Mouse (Mus musculus) forebrain, postnatal 0 days (tissue): Measurements from ENCODE around the gene Prkcg. TPM values are rescaled to one million over a fixed set of nuclear protein-coding genes. Genes with fewer than 3 reads are reported as not detected.

Source experiments
- ATAC-seq: fragments of 200-750 bp; cut with Nextera tagmentation; 2 replicates; pipeline ENCODE4 v1.8.0; 2017; ENCODE audit warnings: mild to moderate bottlenecking, moderate library complexity
- DNase-seq: peaks from one replicate; pipeline ENCODE4 v3.0.0-alpha.2; 2015
- H3K27ac ChIP-seq: fragments of 300-500 bp; sonication (generic); 2 replicates; pipeline ENCODE4 v1.5.1; 2014; ENCODE audit warnings: low read depth, mild to moderate bottlenecking, antibody characterized with exemption, low read length, moderate library complexity, mixed read lengths
- H3K27me3 ChIP-seq: fragments of 300-500 bp; sonication (generic); 2 replicates; pipeline ENCODE4 v1.6.1; 2014; ENCODE audit warnings: mild to moderate bottlenecking, low read length, mixed read lengths; ENCODE audit not compliant: insufficient read depth
- H3K36me3 ChIP-seq: fragments of 300-500 bp; sonication (generic); 2 replicates; pipeline ENCODE4 v1.6.1; 2014; ENCODE audit warnings: mild to moderate bottlenecking, moderate library complexity; ENCODE audit not compliant: insufficient read depth
- H3K4me1 ChIP-seq: fragments of 300-500 bp; sonication (generic); 2 replicates; pipeline ENCODE4 v1.6.1; 2014; ENCODE audit warnings: antibody characterized with exemption; ENCODE audit not compliant: insufficient read depth
- H3K4me2 ChIP-seq: fragments of 300-500 bp; sonication (generic); 2 replicates; pipeline ENCODE4 v1.6.1; 2014; ENCODE audit warnings: low read depth, mild to moderate bottlenecking, moderate library complexity
- H3K4me3 ChIP-seq: fragments of 300-500 bp; sonication (generic); 2 replicates; pipeline ENCODE4 v1.5.1; 2014; ENCODE audit warnings: low read depth, low read length, mixed read lengths
- H3K9ac ChIP-seq: fragments of 300-500 bp; sonication (generic); 2 replicates; pipeline ENCODE4 v1.6.1; 2014; ENCODE audit warnings: mild to moderate bottlenecking
- H3K9me3 ChIP-seq: fragments of 300-500 bp; sonication (generic); 2 replicates; pipeline ENCODE4 v1.6.1; 2016; ENCODE audit warnings: low read length
- CTCF ChIP-seq: sonication (generic); IDR thresholded peaks from 2 replicates; pipeline ENCODE4 v1.5.1; 2016; ENCODE audit warnings: antibody characterized with exemption, control low read depth, low read depth
- WGBS: fragments of 180-500 bp; shearing (Covaris S2); extraction: QIAGEN DNeasy Blood & Tissue Kit; methylation state at CpG from one replicate; pipeline ENCODE4 v1.1.7; 2014; 5-methylcytosine and 5-hydroxymethylcytosine counted together
- polyA plus RNA-seq: library from polyadenylated mRNA; unstranded; fragments of >200 nt; fragmentation: Nextera tagmentation; extraction: Ambion mirVana; gene quantifications from 2 replicates; pipeline ENCODE4 v1.2.1, GENCODE M21; 2015
- total RNA-seq: library from RNA; depleted of rRNA; stranded (reverse); fragments of >200 nt; gene quantifications from 2 replicates; pipeline ENCODE4 v1.2.3, GENCODE M21; 2014

Prkcg gene
- total and polyA plus RNA-seq, 2 experiments from 2014 or later = 10.2 to 15.1 TPM

DNA sequence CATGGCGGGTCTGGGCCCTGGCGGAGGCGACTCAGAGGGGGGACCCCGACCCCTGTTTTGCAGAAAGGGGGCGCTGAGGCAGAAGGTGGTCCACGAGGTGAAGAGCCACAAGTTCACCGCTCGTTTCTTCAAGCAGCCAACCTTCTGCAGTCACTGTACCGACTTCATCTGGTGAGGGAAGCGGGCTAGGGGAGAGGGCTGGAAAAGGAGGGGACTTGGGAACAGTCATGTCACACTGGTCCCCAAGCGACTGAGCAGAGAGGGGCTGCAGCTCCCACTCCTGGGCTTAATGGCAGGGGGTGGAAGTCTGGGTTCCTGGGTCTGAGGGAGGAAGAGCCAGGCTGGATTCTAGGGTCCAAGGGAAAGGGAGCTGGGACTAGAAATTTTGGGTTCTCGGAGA lies 14.8 kb downstream of the Prkcg start:
- H3K9me3 ChIP-seq = no peaks in the 10 kb centered on the region
- peaks cover 6% of the 10 kb centered on the region; the same call in 1 of the 2 replicates for H3K27me3 ChIP-seq
- H3K4me1 ChIP-seq = peaks cover 17% of the 10 kb centered on the region; the same call in 1 of the 2 replicates
- peak; percentile 40 for DNase-seq
- H3K9ac ChIP-seq = peak overlapping the region; percentile 65
- WGBS = 5% methylated on average over 11 of the region's 12 CpGs
- peak overlapping the region; percentile 48 for H3K4me3 ChIP-seq
- peak; percentile 21 for ATAC-seq
- H3K4me2 ChIP-seq = peak overlapping the region; percentile 83
- H3K27ac ChIP-seq = peak overlapping the region; percentile 71
- 0 out of 2 replicates have a peak, but pooled peaks cover 4% of the 10 kb centered on the region for H3K36me3 ChIP-seq
- TF ChIP-seq CTCF = 0 out of 2 replicates have a peak, but pooled peaks have one; percentile 33

DNA sequence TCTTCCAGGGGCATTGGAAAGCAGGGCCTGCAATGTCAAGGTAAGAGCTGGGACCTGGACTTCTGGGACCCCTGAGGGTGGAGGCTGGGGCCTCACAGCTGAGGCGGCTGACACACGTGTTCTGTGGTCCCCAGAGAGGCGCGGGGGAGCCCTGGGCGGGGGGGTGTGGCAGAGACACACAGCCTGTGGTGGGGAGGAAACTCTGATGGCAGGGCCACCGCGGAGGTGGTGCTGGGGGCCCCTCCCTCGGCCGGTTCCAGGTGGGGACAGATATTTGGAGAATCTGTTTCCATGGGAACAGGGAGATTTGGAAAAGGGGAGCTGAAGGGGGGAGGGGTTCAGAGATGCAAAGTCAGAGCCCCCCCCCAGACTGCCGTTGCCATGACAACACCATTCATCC lies 15.3 kb downstream of the Prkcg start:
- H3K27ac ChIP-seq = 0 out of 2 replicates have a peak overlapping the region, but pooled peaks have one; percentile 71
- peaks cover 6% of the 10 kb centered on the region; the same call in 1 of the 2 replicates for H3K27me3 ChIP-seq
- H3K36me3 ChIP-seq = 0 out of 2 replicates have a peak, but pooled peaks cover 4% of the 10 kb centered on the region
- H3K9ac ChIP-seq = peak overlapping the region; percentile 65
- TF ChIP-seq CTCF = no peak
- peak overlapping the region; percentile 48 for H3K4me3 ChIP-seq
- peak overlapping the region; percentile 83 for H3K4me2 ChIP-seq
- no peaks in the 10 kb centered on the region for H3K9me3 ChIP-seq
- H3K4me1 ChIP-seq = peaks cover 17% of the 10 kb centered on the region; the same call in 1 of the 2 replicates
- ATAC-seq (peak; percentile 25; the same call in 1 of the 2 replicates), DNase-seq (peak; percentile 38)
- 9% methylated on average over 10 of the region's 10 CpGs for WGBS

DNA sequence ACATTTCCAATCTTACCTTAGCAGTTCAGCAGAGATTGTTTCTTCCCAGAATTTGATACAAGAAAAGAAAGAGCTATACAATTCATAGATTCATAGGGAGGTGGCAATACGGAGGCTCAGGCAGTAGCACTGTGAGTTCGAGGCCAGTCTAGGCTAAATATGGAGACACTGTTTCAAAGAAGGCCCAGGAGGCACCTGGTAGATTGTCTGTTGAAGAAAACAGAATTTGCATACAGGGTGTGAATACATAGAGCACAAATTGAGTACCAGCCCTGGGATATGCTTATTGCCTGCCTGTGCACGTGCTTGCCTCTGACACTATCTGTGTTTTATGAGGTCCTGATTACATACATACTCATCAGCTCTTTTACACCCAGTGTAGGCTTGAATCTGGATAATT lies 17.4 kb downstream of the Prkcg start:
- Histone ChIP-seq H3K9ac (no peak overlapping the region), H3K27me3 (no peaks in the 10 kb centered on the region), H3K36me3 (no peaks in the 10 kb centered on the region), H3K4me2 (no peak overlapping the region), H3K4me1 (peaks cover 14% of the 10 kb centered on the region; the same call in 1 of the 2 replicates), H3K9me3 (no peaks in the 10 kb centered on the region), H3K4me3 (no peak overlapping the region), H3K27ac (no peak overlapping the region)
- TF ChIP-seq CTCF = no peak
- DNase-seq (no peak), ATAC-seq (no peak)
- 74% methylated on average over 3 of the region's 3 CpGs for WGBS

DNA sequence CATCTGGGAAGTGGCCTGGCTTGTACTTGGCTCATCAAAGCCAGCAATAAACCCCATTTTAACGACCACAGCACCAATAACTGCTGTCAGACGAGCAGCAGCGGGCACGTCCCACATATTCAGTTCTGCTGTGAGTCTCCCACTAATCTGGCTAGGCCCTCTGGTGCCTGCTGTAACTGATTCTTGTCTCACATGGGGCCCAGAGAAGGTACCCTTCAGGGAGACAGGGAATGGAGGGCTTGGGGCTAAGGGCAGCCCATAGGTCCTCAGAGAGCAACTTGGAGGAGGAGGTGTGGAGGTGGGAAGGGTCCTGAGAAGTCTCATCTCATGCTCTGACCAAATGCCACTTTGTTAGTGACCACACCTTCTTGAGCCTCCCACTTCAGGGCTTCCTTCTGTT lies 19.7 kb downstream of the Prkcg start:
- DNase-seq (no peak), ATAC-seq (no peak)
- H3K27me3 ChIP-seq = no peaks in the 10 kb centered on the region
- no peak overlapping the region for H3K27ac ChIP-seq
- no peak overlapping the region for H3K4me2 ChIP-seq
- H3K4me1 ChIP-seq = 0 out of 2 replicates have a peak, but pooled peaks cover 5% of the 10 kb centered on the region
- WGBS = 56% methylated on average over 4 of the region's 4 CpGs
- peaks cover 4% of the 10 kb centered on the region; the same call in 1 of the 2 replicates for H3K36me3 ChIP-seq
- no peaks in the 10 kb centered on the region for H3K9me3 ChIP-seq
- no peak overlapping the region for H3K9ac ChIP-seq
- no peak overlapping the region for H3K4me3 ChIP-seq
- no peak for TF ChIP-seq CTCF

DNA sequence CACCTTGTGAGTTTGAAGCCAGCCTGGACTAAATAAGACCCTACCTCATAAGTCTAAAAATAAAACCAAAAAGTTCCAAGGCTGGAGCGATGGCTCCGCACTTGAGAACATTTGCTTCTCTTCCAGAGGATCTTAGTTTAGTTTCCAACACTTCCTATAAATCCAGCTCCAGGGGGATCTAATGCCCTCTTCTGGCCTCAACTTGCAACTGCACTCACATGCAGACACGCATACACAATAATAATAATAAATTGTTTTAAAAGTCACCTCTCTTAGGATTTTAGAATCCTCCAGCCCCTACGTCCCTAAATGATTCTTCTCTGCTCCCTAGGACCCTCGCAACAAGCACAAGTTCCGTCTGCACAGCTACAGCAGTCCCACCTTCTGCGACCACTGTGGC lies 21.3 kb downstream of the Prkcg start:
- TF ChIP-seq CTCF = peak; percentile 37; the same call in 1 of the 2 replicates
- H3K27ac ChIP-seq = no peak overlapping the region
- H3K27me3 ChIP-seq = no peaks in the 10 kb centered on the region

DNA sequence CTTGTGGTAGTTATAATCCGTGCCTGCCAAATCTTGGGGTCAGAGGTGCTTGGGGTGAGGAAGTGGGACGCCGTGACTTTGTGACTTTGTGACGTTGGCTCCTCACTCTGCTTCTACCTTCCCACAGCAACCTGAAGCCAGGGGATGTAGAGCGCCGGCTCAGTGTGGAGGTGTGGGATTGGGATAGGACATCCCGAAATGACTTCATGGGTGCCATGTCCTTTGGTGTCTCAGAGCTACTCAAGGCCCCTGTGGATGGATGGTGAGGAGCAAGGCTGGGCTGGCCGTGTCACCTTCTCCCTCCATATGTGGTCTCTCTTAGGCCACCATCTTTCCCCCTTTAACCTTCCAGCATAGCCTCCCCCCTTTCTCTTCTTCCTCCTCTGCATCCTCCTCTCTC lies 24.6 kb downstream of the Prkcg start:
- H3K9me3 ChIP-seq = no peaks in the 10 kb centered on the region
- no peak for ATAC-seq
- H3K4me1 ChIP-seq = no peaks in the 10 kb centered on the region
- H3K9ac ChIP-seq = no peak overlapping the region
- no peak for TF ChIP-seq CTCF
- no peaks in the 10 kb centered on the region for H3K27me3 ChIP-seq
- H3K36me3 ChIP-seq = peaks cover 8% of the 10 kb centered on the region; the same call in 1 of the 2 replicates
- no peak for DNase-seq
- H3K4me3 ChIP-seq = no peak overlapping the region
- no peak overlapping the region for H3K4me2 ChIP-seq
- H3K27ac ChIP-seq = no peak overlapping the region
- 83% methylated on average over 8 of the region's 8 CpGs for WGBS

More for the DNA sequence above, 21.3 kb downstream of the Prkcg start:
- no peak overlapping the region for H3K9ac ChIP-seq
- H3K4me2 ChIP-seq = no peak overlapping the region
- no peaks in the 10 kb centered on the region for H3K4me1 ChIP-seq
- no peak for ATAC-seq
- H3K36me3 ChIP-seq = peaks cover 8% of the 10 kb centered on the region; the same call in 1 of the 2 replicates
- no peaks in the 10 kb centered on the region for H3K9me3 ChIP-seq
- DNase-seq = no peak
- no peak overlapping the region for H3K4me3 ChIP-seq
- 98% methylated on average over 7 of the region's 7 CpGs for WGBS

DNA sequence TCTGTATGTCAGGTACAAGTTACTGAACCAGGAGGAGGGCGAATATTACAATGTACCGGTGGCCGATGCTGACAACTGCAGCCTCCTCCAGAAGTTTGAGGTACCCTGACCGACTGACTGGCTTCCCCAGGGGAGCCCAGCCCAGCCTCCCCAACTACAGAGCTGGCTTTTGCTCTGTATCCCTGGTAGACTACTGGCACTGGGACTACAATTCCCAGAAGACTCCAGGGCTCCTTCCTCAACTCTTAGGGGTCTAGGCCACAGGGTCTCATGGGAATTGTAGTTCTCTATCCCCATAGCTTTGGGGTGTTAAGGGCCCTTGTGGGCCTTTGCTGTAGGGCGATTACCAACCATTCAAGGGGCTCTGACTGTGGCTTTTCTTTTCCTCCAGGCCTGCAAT lies 25.1 kb downstream of the Prkcg start:
- no peak for TF ChIP-seq CTCF
- no peaks in the 10 kb centered on the region for H3K4me1 ChIP-seq

More for the DNA sequence above, 25.1 kb downstream of the Prkcg start:
- Histone ChIP-seq H3K4me2 (no peak overlapping the region), H3K4me3 (no peak overlapping the region), H3K9ac (no peak overlapping the region), H3K36me3 (peaks cover 8% of the 10 kb centered on the region; the same call in 1 of the 2 replicates), H3K9me3 (no peaks in the 10 kb centered on the region), H3K27ac (no peak overlapping the region), H3K27me3 (no peaks in the 10 kb centered on the region)
- peak; percentile 88 for ATAC-seq
- no peak for DNase-seq
- 64% methylated on average over 5 of the region's 5 CpGs for WGBS
